Mouse (Mus musculus): Measurements from ENCODE around the gene Fam98a. TPM values are rescaled to one million over a fixed set of nuclear protein-coding genes. Genes with fewer than 3 reads are reported as not detected.

The Fam98a gene
- polyA plus RNA-seq (2015; fragmentation: Nextera tagmentation; extraction: Ambion mirVana) = 24.9 and 27.3 TPM in 2 replicates

GRCm38 (mm10) chr17:75551512-75552400, at the start of gene Fam98a:
TSS of gene Fam98a (minus strand) at chr17:75551946.
- ATAC-seq (replicated peaks) = peak; percentile 99
- Histone ChIP-seq H3K27ac (peak within 1 kb of the TSS; percentile 65), H3K4me3 (peak within 1 kb of the TSS; percentile 99), H3K27me3 (replicated peaks) (no peaks in the 10 kb centered on the region), H3K36me3 (replicated peaks) (no peaks in the 10 kb centered on the region), H3K9me3 (no peaks in the 10 kb centered on the region), H3K4me1 (peaks cover 13% of the 10 kb centered on the region), H3K4me2 (peak within 1 kb of the TSS; percentile 74), H3K9ac (peak within 1 kb of the TSS; percentile 81)
- under 1% methylated on average over 56 of the region's 56 CpGs for WGBS

DNA sequence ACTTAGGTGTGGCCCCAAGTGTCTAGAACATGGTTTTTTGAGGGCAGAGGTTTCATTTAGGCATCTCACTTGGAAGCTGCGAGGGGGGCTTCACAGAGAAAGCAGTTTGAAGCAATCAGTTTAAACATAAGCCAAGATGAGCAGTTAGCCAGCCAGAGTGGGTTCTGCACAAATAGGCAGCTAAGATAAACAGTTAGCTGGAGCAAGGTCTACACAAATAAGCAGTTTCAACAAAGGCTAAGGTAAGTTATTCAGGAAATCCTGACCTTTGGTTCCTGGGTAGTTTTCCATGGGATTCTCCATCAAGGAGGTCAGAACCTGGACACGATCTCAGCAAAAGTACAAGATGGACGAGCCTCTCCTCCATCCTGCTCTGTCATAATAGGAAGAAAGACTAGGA, 46.9 kb upstream of the Fam98a start:
- H3K27ac ChIP-seq = no peak overlapping the region
- no peaks in the 10 kb centered on the region for H3K36me3 ChIP-seq (replicated peaks)
- no peak overlapping the region for H3K4me3 ChIP-seq
- 83% methylated on average over 3 of the region's 3 CpGs for WGBS
- H3K9me3 ChIP-seq = no peaks in the 10 kb centered on the region
- H3K4me1 ChIP-seq = no peaks in the 10 kb centered on the region
- no peak for ATAC-seq (replicated peaks)
- no peaks in the 10 kb centered on the region for H3K27me3 ChIP-seq (replicated peaks)
- H3K4me2 ChIP-seq = no peak overlapping the region
- H3K9ac ChIP-seq = no peak overlapping the region

DNA sequence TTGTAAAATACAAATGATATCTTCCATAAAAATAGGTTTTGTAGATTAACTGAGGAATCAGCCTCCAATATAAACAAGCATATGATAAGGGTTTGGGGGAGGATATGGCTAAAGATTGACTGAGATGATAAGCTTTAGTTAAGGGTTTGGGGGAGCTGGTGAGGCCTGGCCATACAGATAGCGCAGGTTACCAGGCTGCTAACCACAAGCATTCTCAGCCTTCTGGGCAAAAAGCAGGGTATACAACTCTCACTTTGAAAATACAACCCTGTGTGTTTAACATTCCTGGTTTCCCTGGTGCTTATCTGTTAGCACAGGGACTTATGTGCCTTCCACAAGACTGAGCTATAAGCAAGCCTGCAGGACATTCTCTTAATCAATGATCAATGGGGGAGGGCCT, 31.0 kb upstream of the Fam98a start:
- WGBS = 98% methylated on average over 1 of the region's 1 CpGs
- no peak for ATAC-seq (replicated peaks)

GRCm38 (mm10) chr17:75575608-75576007, 23.9 kb upstream of the Fam98a start:
- H3K4me3 ChIP-seq = no peak overlapping the region
- H3K27ac ChIP-seq = no peak overlapping the region
- no peaks in the 10 kb centered on the region for H3K36me3 ChIP-seq (replicated peaks)
- no peaks in the 10 kb centered on the region for H3K27me3 ChIP-seq (replicated peaks)
- no peaks in the 10 kb centered on the region for H3K9me3 ChIP-seq
- no peak overlapping the region for H3K9ac ChIP-seq
- 77% methylated on average over 7 of the region's 7 CpGs for WGBS
- no peaks in the 10 kb centered on the region for H3K4me1 ChIP-seq
- H3K4me2 ChIP-seq = no peak overlapping the region
- no peak for ATAC-seq (replicated peaks)

More for the DNA sequence above, 31.0 kb upstream of the Fam98a start:
- H3K36me3 ChIP-seq (replicated peaks) = no peaks in the 10 kb centered on the region
- no peak overlapping the region for H3K27ac ChIP-seq
- no peak overlapping the region for H3K9ac ChIP-seq
- H3K4me2 ChIP-seq = no peak overlapping the region
- no peak overlapping the region for H3K4me3 ChIP-seq
- H3K9me3 ChIP-seq = no peaks in the 10 kb centered on the region
- H3K27me3 ChIP-seq (replicated peaks) = no peaks in the 10 kb centered on the region
- H3K4me1 ChIP-seq = no peaks in the 10 kb centered on the region

DNA sequence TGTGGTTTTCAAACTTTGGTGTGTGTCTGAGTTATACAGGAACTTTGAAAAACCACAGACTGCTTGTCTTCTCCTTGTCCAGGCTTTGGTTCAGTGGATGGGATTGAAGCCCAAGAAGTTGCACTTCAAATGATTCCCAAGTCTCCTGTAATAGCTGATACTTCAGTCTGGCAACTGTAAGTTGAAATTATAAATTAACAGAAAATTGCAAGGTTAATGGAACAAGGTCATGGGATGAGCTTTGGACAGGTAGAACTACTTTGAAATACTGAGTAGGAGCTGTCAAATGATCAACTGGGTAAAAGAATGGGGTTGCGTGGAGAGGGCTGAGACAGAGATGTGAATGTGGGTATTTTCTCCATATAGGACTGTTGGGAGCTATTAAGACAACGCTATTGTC, 6.3 kb upstream of the Fam98a start:
- Histone ChIP-seq H3K4me2 (no peak overlapping the region), H3K27me3 (replicated peaks) (no peaks in the 10 kb centered on the region), H3K36me3 (replicated peaks) (no peaks in the 10 kb centered on the region), H3K4me3 (no peak overlapping the region), H3K4me1 (no peaks in the 10 kb centered on the region), H3K9me3 (no peaks in the 10 kb centered on the region), H3K27ac (no peak overlapping the region), H3K9ac (no peak overlapping the region)
- no peak for ATAC-seq (replicated peaks)
- 95% methylated on average over 2 of the region's 2 CpGs for WGBS

GRCm38 (mm10) chr17:75557031-75557430, 5.3 kb upstream of the Fam98a start:
- no peak overlapping the region for H3K4me3 ChIP-seq
- H3K4me1 ChIP-seq = no peaks in the 10 kb centered on the region
- H3K27me3 ChIP-seq (replicated peaks) = no peaks in the 10 kb centered on the region
- no peak overlapping the region for H3K9ac ChIP-seq
- H3K4me2 ChIP-seq = no peak overlapping the region
- no peak overlapping the region for H3K27ac ChIP-seq
- no peak for ATAC-seq (replicated peaks)
- no peaks in the 10 kb centered on the region for H3K9me3 ChIP-seq
- 40% methylated on average over 3 of the region's 3 CpGs for WGBS
- no peaks in the 10 kb centered on the region for H3K36me3 ChIP-seq (replicated peaks)

DNA sequence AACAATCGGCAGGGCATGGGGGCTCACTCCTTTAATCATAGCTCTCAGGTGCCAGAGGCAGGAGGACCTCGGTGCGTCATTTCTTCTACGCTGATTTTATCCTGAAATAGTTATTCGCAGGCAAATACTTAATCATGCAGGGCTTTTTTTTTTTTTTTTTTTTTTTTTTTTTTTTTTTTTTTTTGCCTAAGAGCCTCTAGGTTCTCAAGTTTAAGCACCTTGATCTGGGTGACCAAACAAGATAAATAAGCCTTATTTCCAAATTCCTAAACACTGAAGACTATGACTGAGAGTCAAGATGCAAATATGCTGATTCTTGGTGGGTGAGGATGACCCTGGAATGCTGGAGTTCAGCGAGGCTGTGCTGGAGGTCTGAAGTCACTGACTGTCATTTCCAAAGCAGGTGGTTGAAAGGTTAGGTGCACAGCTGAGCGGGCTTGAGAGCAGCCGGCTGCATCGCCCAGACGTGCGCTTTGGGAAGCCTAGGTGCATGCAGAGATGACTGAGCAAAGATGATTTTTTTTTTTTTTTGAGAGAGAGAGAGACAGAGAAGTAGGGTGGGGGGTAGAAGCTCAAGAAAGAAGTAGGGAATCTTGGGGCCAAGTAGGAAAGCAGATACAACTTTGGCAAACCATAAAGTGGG, 854 bp downstream of the Fam98a start:
- Histone ChIP-seq H3K4me1 (peaks cover 13% of the 10 kb centered on the region), H3K9me3 (no peaks in the 10 kb centered on the region), H3K36me3 (replicated peaks) (peaks cover 4% of the 10 kb centered on the region), H3K27ac (no peak overlapping the region; the same call in 1 of the 2 replicates), H3K4me3 (peak overlapping the region; percentile 99), H3K27me3 (replicated peaks) (no peaks in the 10 kb centered on the region), H3K9ac (peak overlapping the region; percentile 81), H3K4me2 (peak overlapping the region; percentile 74)
- 39% methylated on average over 11 of the region's 11 CpGs for WGBS
- ATAC-seq (replicated peaks) = peak; percentile 5

- Histone ChIP-seq H3K9ac (no peak overlapping the region), H3K27me3 (replicated peaks) (no peaks in the 10 kb centered on the region), H3K36me3 (replicated peaks) (peaks cover 18% of the 10 kb centered on the region), H3K27ac (no peak overlapping the region), H3K4me3 (no peak overlapping the region), H3K4me1 (no peaks in the 10 kb centered on the region), H3K4me2 (no peak overlapping the region), H3K9me3 (no peaks in the 10 kb centered on the region)
- no peak for ATAC-seq (replicated peaks)
- 91% methylated on average over 7 of the region's 7 CpGs for WGBS
These were observed 7.5 kb downstream of the Fam98a start for GRCm38 (mm10) chr17:75544262-75544661.

DNA sequence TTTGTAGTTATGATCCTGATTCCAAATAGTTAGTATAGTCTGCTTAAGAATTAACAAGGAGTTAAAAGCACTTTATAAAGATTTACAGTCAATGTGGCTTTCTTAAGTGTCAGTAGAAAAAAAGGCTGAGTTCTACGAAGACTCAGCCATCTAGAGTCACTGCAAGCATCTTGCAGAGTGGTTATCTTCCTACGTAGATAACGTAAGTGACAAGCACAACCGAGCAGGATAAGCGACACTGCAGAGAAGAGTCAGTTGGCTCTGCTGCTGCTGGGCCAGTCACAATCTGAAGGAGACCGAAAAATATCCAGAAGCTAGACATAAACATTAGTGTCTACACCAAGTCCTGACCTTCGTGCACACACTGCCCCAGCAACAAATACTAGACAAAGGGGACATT, 8.3 kb downstream of the Fam98a start:
- ATAC-seq (replicated peaks) = no peak
- WGBS = 91% methylated on average over 7 of the region's 7 CpGs
- Histone ChIP-seq H3K4me1 (no peaks in the 10 kb centered on the region), H3K4me3 (no peak overlapping the region), H3K27me3 (replicated peaks) (no peaks in the 10 kb centered on the region), H3K9ac (no peak overlapping the region), H3K27ac (no peak overlapping the region), H3K9me3 (no peaks in the 10 kb centered on the region), H3K36me3 (replicated peaks) (peaks cover 26% of the 10 kb centered on the region), H3K4me2 (no peak overlapping the region)

GRCm38 (mm10) chr17:75539841-75540240, 11.9 kb downstream of the Fam98a start:
- 91% methylated on average over 5 of the region's 5 CpGs for WGBS
- no peak for ATAC-seq (replicated peaks)
- Histone ChIP-seq H3K4me1 (no peaks in the 10 kb centered on the region), H3K27me3 (replicated peaks) (no peaks in the 10 kb centered on the region), H3K9me3 (no peaks in the 10 kb centered on the region), H3K27ac (no peak overlapping the region), H3K9ac (no peak overlapping the region), H3K4me2 (no peak overlapping the region), H3K4me3 (no peak overlapping the region), H3K36me3 (replicated peaks) (peaks cover 19% of the 10 kb centered on the region; the same call in 1 of the 2 replicates)

GRCm38 (mm10) chr17:75539130-75539529, 12.6 kb downstream of the Fam98a start:
- Histone ChIP-seq H3K4me3 (no peak overlapping the region), H3K9ac (no peak overlapping the region), H3K4me1 (no peaks in the 10 kb centered on the region; the same call in 1 of the 2 replicates), H3K4me2 (no peak overlapping the region), H3K27me3 (replicated peaks) (no peaks in the 10 kb centered on the region), H3K9me3 (no peaks in the 10 kb centered on the region), H3K27ac (no peak overlapping the region), H3K36me3 (replicated peaks) (peaks cover 16% of the 10 kb centered on the region; the same call in 1 of the 2 replicates)
- no peak for ATAC-seq (replicated peaks)
- WGBS = 91% methylated on average over 6 of the region's 6 CpGs

GRCm38 (mm10) chr17:75538431-75538830, 13.3 kb downstream of the Fam98a start:
- Histone ChIP-seq H3K27ac (no peak overlapping the region), H3K27me3 (replicated peaks) (no peaks in the 10 kb centered on the region), H3K36me3 (replicated peaks) (peaks cover 14% of the 10 kb centered on the region; the same call in 1 of the 2 replicates), H3K4me2 (no peak overlapping the region), H3K4me1 (no peaks in the 10 kb centered on the region; the same call in 1 of the 2 replicates), H3K4me3 (no peak overlapping the region), H3K9me3 (no peaks in the 10 kb centered on the region), H3K9ac (no peak overlapping the region)
- WGBS = 96% methylated on average over 12 of the region's 12 CpGs
- no peak for ATAC-seq (replicated peaks)

All from midbrain, embryonic 15.5 days (tissue).